Mouse (Mus musculus): Measurements from ENCODE around the gene Gucy2g.

- TF ChIP-seq CTCF (IDR thresholded peaks at IDR 0.05; ENCODE audit: extremely low read depth, insufficient read depth, low read length), result no peak
- no peak for TF ChIP-seq POLR2A (IDR thresholded peaks at IDR 0.05; ENCODE audit: extremely low read depth, insufficient read depth, low read length)
These were observed 19.8 kb downstream of the Gucy2g start for GRCm38 (mm10) chr19:55221208-55221607.
